In the genomic region with DNA sequence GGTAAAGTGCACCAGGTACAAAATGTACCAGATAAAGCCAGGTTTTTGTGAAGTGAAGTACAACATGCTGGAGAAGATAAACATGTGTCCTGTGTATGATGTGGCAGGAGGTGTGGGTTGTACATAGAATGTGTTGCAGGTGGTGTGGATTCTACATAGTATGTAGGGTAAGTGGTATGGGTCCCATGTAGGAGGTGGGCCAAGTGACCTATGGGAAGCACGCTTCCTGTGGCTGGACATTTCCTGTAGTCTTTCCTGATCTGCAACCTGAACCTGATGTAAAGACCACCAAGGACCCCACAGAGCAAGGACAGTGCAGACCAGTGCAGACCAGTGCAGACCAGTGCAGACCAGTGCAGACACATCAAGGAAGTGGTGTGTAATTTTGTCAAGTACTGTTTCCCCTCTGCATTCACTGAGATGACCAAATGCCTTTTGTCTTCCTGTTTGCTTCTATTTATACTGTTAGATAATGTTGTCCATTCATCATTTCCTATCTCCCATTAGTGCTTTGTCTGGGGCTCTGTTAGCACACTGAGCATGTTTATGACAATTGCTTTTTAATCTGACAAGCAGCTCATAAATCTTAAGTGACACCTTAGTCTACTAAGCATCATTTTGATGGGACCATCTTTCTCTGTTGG, we compare ENCODE assay signal across 20 mouse cellular contexts. TPM values are rescaled to one million over a fixed set of nuclear protein-coding genes. Genes with fewer than 3 reads are reported as not detected.
DNase-seq lines count a peak whose midpoint lies in the region; ATAC-seq lines count a peak whose summit lies in the region.
"Had no signal": no experiment of that assay in that cellular context is flagged by ENCODE, and none has a peak within 500 bp of the region (broad histone marks: within the 10 kb centered on the region; RNA-seq: fewer than 3 reads in every experiment).

No protein-coding gene starts in this region.

- 86% methylated on average over 1 of the region's 1 CpGs for WGBS in kidney, embryonic 16.5 days
- WGBS in kidney, embryonic 14.5 days, result 86% methylated on average over 1 of the region's 1 CpGs
- 92% methylated on average over 1 of the region's 1 CpGs for WGBS in macrophage (ENCODE audit: missing documents)

- H3K36me3 ChIP-seq in kidney, embryonic 16.5 days (ENCODE audit: insufficient read depth, low read length), result no peaks in the 10 kb centered on the region
- H3K36me3 ChIP-seq in kidney, embryonic 14.5 days (ENCODE audit: control insufficient read depth, insufficient read depth, low read length), result no peaks in the 10 kb centered on the region
- H3K36me3 ChIP-seq in macrophage (ENCODE audit: inconsistent target), result no peaks in the 10 kb centered on the region
- H3K36me3 ChIP-seq: embryonic facial prominence, embryonic 13.5 days; heart, embryonic 15.5 days; midbrain, embryonic 15.5 days; neural tube, embryonic 12.5 days had no signal

- H3K79me2 ChIP-seq in macrophage (ENCODE audit: inconsistent target), result no peaks in the 10 kb centered on the region

- H3K4me2 ChIP-seq in kidney, embryonic 16.5 days (replicated peaks; ENCODE audit: low read depth, low read length), result no peak overlapping the region
- H3K4me2 ChIP-seq in kidney, embryonic 14.5 days (replicated peaks; ENCODE audit: low read depth, low read length), result no peak overlapping the region
- H3K4me2 ChIP-seq: embryonic facial prominence, embryonic 13.5 days; heart, embryonic 15.5 days; midbrain, embryonic 15.5 days; neural tube, embryonic 12.5 days had no signal

- peak; percentile 86 for ATAC-seq in kidney, embryonic 16.5 days (ENCODE audit: low FRiP score, low TSS enrichment)
- no peak for ATAC-seq in kidney, embryonic 14.5 days (ENCODE audit: low FRiP score, low TSS enrichment)
- peak; percentile 37 for ATAC-seq in granulocyte monocyte progenitor cell, adult 5-6 weeks (replicated peaks; ENCODE audit: poor library complexity, severe bottlenecking)
- ATAC-seq: midbrain, embryonic 15.5 days; Patski had no signal

- no peaks in the 10 kb centered on the region for H3K4me1 ChIP-seq in kidney, embryonic 16.5 days (ENCODE audit: insufficient read depth, low read length)
- no peaks in the 10 kb centered on the region for H3K4me1 ChIP-seq in kidney, embryonic 14.5 days (ENCODE audit: control insufficient read depth, insufficient read depth, low read length)
- H3K4me1 ChIP-seq: embryonic facial prominence, embryonic 13.5 days; heart, embryonic 15.5 days; midbrain, embryonic 15.5 days; neural tube, embryonic 12.5 days had no signal

- no peak overlapping the region for H3K4me3 ChIP-seq in kidney, embryonic 16.5 days (ENCODE audit: low read length)
- no peak overlapping the region for H3K4me3 ChIP-seq in kidney, embryonic 14.5 days (ENCODE audit: low read length)
- H3K4me3 ChIP-seq in macrophage (ENCODE audit: inconsistent target), result no peak overlapping the region
- H3K4me3 ChIP-seq: embryonic facial prominence, embryonic 13.5 days; heart, embryonic 15.5 days; midbrain, embryonic 15.5 days; neural tube, embryonic 12.5 days had no signal

- H3K27me3 ChIP-seq in kidney, embryonic 16.5 days (ENCODE audit: insufficient read depth, low read length), result no peaks in the 10 kb centered on the region
- H3K27me3 ChIP-seq in kidney, embryonic 14.5 days (ENCODE audit: control insufficient read depth, insufficient read depth, low read length), result no peaks in the 10 kb centered on the region
- H3K27me3 ChIP-seq: CH12.LX; embryonic facial prominence, embryonic 13.5 days; heart, embryonic 15.5 days; midbrain, embryonic 15.5 days; neural tube, embryonic 12.5 days; Patski had no signal

- H3K9ac ChIP-seq in kidney, embryonic 16.5 days (replicated peaks; ENCODE audit: low read length), result no peak overlapping the region
- no peak overlapping the region for H3K9ac ChIP-seq in kidney, embryonic 14.5 days (ENCODE audit: low read depth, low read length)
- H3K9ac ChIP-seq: embryonic facial prominence, embryonic 13.5 days; heart, embryonic 15.5 days; midbrain, embryonic 15.5 days; neural tube, embryonic 12.5 days had no signal

- DNase-seq in kidney, postnatal 14 days, result peak; percentile 11
- DNase-seq in layer of hippocampus, adult 9-10 months (ENCODE audit: low spot score), result no peak
- no peak for DNase-seq in adrenal gland, adult 8-10 months
- DNase-seq in urinary bladder, adult 18-20 months (ENCODE audit: low spot score in 2 of 2), result no peak
- DNase-seq: cerebellum, postnatal 36 days; left cerebral cortex, postnatal 4 days had no signal

- H3K27ac ChIP-seq in kidney, embryonic 16.5 days (ENCODE audit: low read length), result peak overlapping the region; percentile 25; the same call in 1 of the 2 replicates
- H3K27ac ChIP-seq in kidney, embryonic 14.5 days (ENCODE audit: low read depth, low read length), result no peak overlapping the region
- H3K27ac ChIP-seq in macrophage, result peak overlapping the region; percentile 57
- H3K27ac ChIP-seq: embryonic facial prominence, embryonic 13.5 days; heart, embryonic 15.5 days; midbrain, embryonic 15.5 days; neural tube, embryonic 12.5 days had no signal

- H3K9me3 ChIP-seq in kidney, embryonic 16.5 days (ENCODE audit: low read length), result no peaks in the 10 kb centered on the region
- H3K9me3 ChIP-seq in kidney, embryonic 14.5 days (ENCODE audit: control insufficient read depth, low read length), result no peaks in the 10 kb centered on the region
- H3K9me3 ChIP-seq: embryonic facial prominence, embryonic 13.5 days; heart, embryonic 15.5 days; neural tube, embryonic 12.5 days had no signal

RNA-seq across cellular contexts. Expression of a gene that starts 12.4 kb away (rescaled TPM):
- polyA plus RNA-seq in kidney, embryonic 16.5 days (2015; fragmentation: Nextera tagmentation; extraction: Ambion mirVana), result not detected in 2 replicates
- not detected in 2 replicates for polyA plus RNA-seq in kidney, embryonic 14.5 days (2014; fragmentation: Nextera tagmentation; extraction: Ambion mirVana)
- not detected in 2 replicates for total RNA-seq in granulocyte monocyte progenitor cell, adult 5-6 weeks (2014; fragmentation: Nextera tagmentation)
- not detected in 2 replicates for total RNA-seq in granulocyte monocyte progenitor cell, adult 5-6 weeks (2017)
- total RNA-seq in macrophage (2018; cell fraction: chromatin; rRNA removed), result under 1 TPM in 1 of 26 experiments, not detected in 25; 0.54 TPM
- total RNA-seq in macrophage (2018; cell fraction: cytosol; rRNA removed), result not detected
- under 1 TPM in 3 of 26 experiments, not detected in 23; 0.34 to 0.52 (median 0.41) TPM for total RNA-seq in macrophage (2018; cell fraction: nucleus; rRNA removed)
- 0.06 TPM in 1 of 3 replicates, not detected in the others for polyA plus RNA-seq in macrophage (2018)
- total RNA-seq in adrenal gland, adult 8-10 months (2022), result under 1 TPM in 1 of 4 experiments, not detected in 3; 0.19 TPM
- total RNA-seq: adrenal gland, adult 18-20 months; CH12.LX; layer of hippocampus, postnatal 14 days; left cerebral cortex, postnatal 4 days had no signal
- polyA plus RNA-seq: embryonic facial prominence, embryonic 13.5 days; forebrain, embryonic 11.5 days; heart, embryonic 15.5 days; midbrain, embryonic 15.5 days; neural tube, embryonic 12.5 days; Patski; spleen, adult 2 months had no signal
